ENCODE assay signal across 7 mouse cellular contexts in genomic region chr6:128033172-128033867, GRCm38 (mm10).
A peak's percentile ranks its signal among the peaks of the same experiment; 100 is the strongest.
DNase-seq lines count a peak whose midpoint lies in the region; ATAC-seq lines count a peak whose summit lies in the region.

No protein-coding gene starts in this region.

- no peak overlapping the region for H3K27ac ChIP-seq in forebrain, embryonic 12.5 days
- H3K27ac ChIP-seq in hindbrain, embryonic 15.5 days (replicated peaks): no peak overlapping the region

- H3K27me3 ChIP-seq in forebrain, embryonic 12.5 days: peaks cover 78% of the 10 kb centered on the region
- H3K27me3 ChIP-seq in hindbrain, embryonic 15.5 days: peaks cover 4% of the 10 kb centered on the region; the same call in 1 of the 2 replicates

- H3K36me3 ChIP-seq in forebrain, embryonic 12.5 days (replicated peaks): no peaks in the 10 kb centered on the region
- no peaks in the 10 kb centered on the region for H3K36me3 ChIP-seq in hindbrain, embryonic 15.5 days

- peaks cover 51% of the 10 kb centered on the region for H3K4me1 ChIP-seq in forebrain, embryonic 12.5 days
- H3K4me1 ChIP-seq in hindbrain, embryonic 15.5 days (replicated peaks): peaks cover 63% of the 10 kb centered on the region

- ATAC-seq in forebrain, embryonic 12.5 days (ENCODE audit: low FRiP score): no peak
- ATAC-seq in hindbrain, embryonic 15.5 days (ENCODE audit: low FRiP score, low read depth): no peak
- no peak for ATAC-seq in activated CD4-positive, CD25-positive, alpha-beta regulatory T cell, adult 4 months

- no peak overlapping the region for H3K9ac ChIP-seq in forebrain, embryonic 12.5 days
- peak overlapping the region; percentile 65; the same call in 1 of the 2 replicates for H3K9ac ChIP-seq in hindbrain, embryonic 15.5 days

- H3K4me2 ChIP-seq in forebrain, embryonic 12.5 days: peak overlapping the region; percentile 97
- H3K4me2 ChIP-seq in hindbrain, embryonic 15.5 days: peak overlapping the region; percentile 99

- peak overlapping the region; percentile 56 for H3K4me3 ChIP-seq in forebrain, embryonic 12.5 days (replicated peaks)
- peak overlapping the region; percentile 66 for H3K4me3 ChIP-seq in hindbrain, embryonic 15.5 days

- peak; percentile 64 for DNase-seq in testis, postnatal 10 days (ENCODE audit: low spot score)
- DNase-seq in testis, postnatal 14 days (ENCODE audit: low spot score): no peak
- DNase-seq in naive thymus-derived CD4-positive, alpha-beta T cell, adult 2 months (ENCODE audit: low read depth): peak; percentile 42
- DNase-seq in spleen, adult 18-20 months: no peak

- no peaks in the 10 kb centered on the region for H3K9me3 ChIP-seq in forebrain, embryonic 12.5 days
- no peaks in the 10 kb centered on the region for H3K9me3 ChIP-seq in hindbrain, embryonic 15.5 days

- 39% methylated on average over 11 of the region's 11 CpGs for WGBS in forebrain, embryonic 12.5 days
- WGBS in hindbrain, embryonic 15.5 days: 35% methylated on average over 11 of the region's 11 CpGs

Comparison
In these comparisons a context has a peak if more than half of its experiments do, and no peak if none do; other contexts are left out.
1. DNase-seq: peak in testis, postnatal 10 days (single experiment) and naive thymus-derived CD4-positive, alpha-beta T cell, adult 2 months (single experiment); none in testis, postnatal 14 days (single experiment) and spleen, adult 18-20 months (0 of 2).